Comparison of ENCODE assay signal across 8 mouse cellular contexts in genomic region chr15:27919540-27919939, GRCm38 (mm10).
A peak's percentile ranks its signal among the peaks of the same experiment; 100 is the strongest.
DNase-seq lines count a peak whose midpoint lies in the region; ATAC-seq and TF ChIP-seq lines count a peak whose summit lies in the region.

No protein-coding gene starts in this region.

- no peaks in the 10 kb centered on the region for H3K27me3 ChIP-seq in kidney, embryonic 14.5 days (ENCODE audit: control insufficient read depth, insufficient read depth, low read length)
- no peaks in the 10 kb centered on the region for H3K27me3 ChIP-seq in midbrain, embryonic 10.5 days (ENCODE audit: low read depth, poor library complexity, severe bottlenecking)
- no peaks in the 10 kb centered on the region for H3K27me3 ChIP-seq in stomach, embryonic 15.5 days (replicated peaks)

- ATAC-seq in frontal cortex, adult (ENCODE audit: low TSS enrichment), result peak; percentile 58
- ATAC-seq in granulocyte monocyte progenitor cell, adult 5-6 weeks (replicated peaks; ENCODE audit: poor library complexity, severe bottlenecking), result peak; percentile 73
- peak; percentile 59; the same call in 1 of the 2 replicates for ATAC-seq in kidney, embryonic 14.5 days (ENCODE audit: low FRiP score, low TSS enrichment)
- ATAC-seq in stomach, embryonic 15.5 days (ENCODE audit: insufficient read depth, low FRiP score, low read depth), result 0 out of 2 replicates have a peak, but pooled peaks have one; percentile 54

- in situ Hi-C loops in ES-E14 (cut with MboI; ENCODE audit: low sequenced_read_pairs in 2 of 2, unreplicated experiment in 2 of 2), result no loop called here

- no peak overlapping the region for H3K4me3 ChIP-seq in ES-E14 (ENCODE audit: insufficient read depth in 1 of 2, low read depth in 1 of 2, low read length in 2 of 2, poor library complexity in 1 of 2, severe bottlenecking in 1 of 2)
- H3K4me3 ChIP-seq in kidney, embryonic 14.5 days (ENCODE audit: low read length), result no peak overlapping the region
- H3K4me3 ChIP-seq in midbrain, embryonic 10.5 days, result no peak overlapping the region
- H3K4me3 ChIP-seq in stomach, embryonic 15.5 days (replicated peaks), result no peak overlapping the region

- no peak for DNase-seq in frontal cortex, postnatal 14 days (ENCODE audit: low spot score in 2 of 2)
- peak; percentile 40 for DNase-seq in ES-E14 (ENCODE audit: low read depth, low spot score)
- DNase-seq in cerebellum, postnatal 10 days, result peak; percentile 80 to 84
- peak; percentile 59 for DNase-seq in midbrain, embryonic 10.5 days (ENCODE audit: low spot score)

- 19% methylated on average over 5 of the region's 5 CpGs for WGBS in kidney, embryonic 14.5 days
- 22% methylated on average over 5 of the region's 5 CpGs for WGBS in midbrain, embryonic 10.5 days
- 22% methylated on average over 5 of the region's 5 CpGs for WGBS in stomach, embryonic 15.5 days

- H3K9ac ChIP-seq in ES-E14 (ENCODE audit: insufficient read depth, low read depth, low read length, poor library complexity, severe bottlenecking), result no peak overlapping the region
- H3K9ac ChIP-seq in kidney, embryonic 14.5 days (ENCODE audit: low read depth, low read length), result no peak overlapping the region
- H3K9ac ChIP-seq in stomach, embryonic 15.5 days, result no peak overlapping the region

- no peak overlapping the region for H3K4me2 ChIP-seq in kidney, embryonic 14.5 days (replicated peaks; ENCODE audit: low read depth, low read length)
- no peak overlapping the region for H3K4me2 ChIP-seq in stomach, embryonic 15.5 days

- H3K36me3 ChIP-seq in ES-E14 (ENCODE audit: control insufficient read depth, insufficient read depth, low read length, poor library complexity, severe bottlenecking), result no peaks in the 10 kb centered on the region
- no peaks in the 10 kb centered on the region for H3K36me3 ChIP-seq in kidney, embryonic 14.5 days (ENCODE audit: control insufficient read depth, insufficient read depth, low read length)
- H3K36me3 ChIP-seq in midbrain, embryonic 10.5 days, result peaks cover 9% of the 10 kb centered on the region; the same call in 1 of the 2 replicates
- H3K36me3 ChIP-seq in stomach, embryonic 15.5 days, result peaks cover 2% of the 10 kb centered on the region; the same call in 1 of the 2 replicates

- no peak overlapping the region for H3K27ac ChIP-seq in ES-E14 (ENCODE audit: insufficient read depth, low read depth, low read length, poor library complexity, severe bottlenecking)
- no peak overlapping the region for H3K27ac ChIP-seq in kidney, embryonic 14.5 days (ENCODE audit: low read depth, low read length)
- no peak overlapping the region for H3K27ac ChIP-seq in midbrain, embryonic 10.5 days (replicated peaks)
- H3K27ac ChIP-seq in stomach, embryonic 15.5 days, result no peak overlapping the region

- peaks cover 4 to 16% of the 10 kb centered on the region in 2 experiments; a peak in 2 of 4 replicates for H3K4me1 ChIP-seq in ES-E14 (ENCODE audit: control insufficient read depth in 2 of 2, insufficient read depth in 2 of 2, low read length in 2 of 2, poor library complexity in 1 of 2)
- peaks cover 14% of the 10 kb centered on the region for H3K4me1 ChIP-seq in kidney, embryonic 14.5 days (ENCODE audit: control insufficient read depth, insufficient read depth, low read length)
- peaks cover 45% of the 10 kb centered on the region for H3K4me1 ChIP-seq in midbrain, embryonic 10.5 days
- peaks cover 14% of the 10 kb centered on the region; the same call in 1 of the 2 replicates for H3K4me1 ChIP-seq in stomach, embryonic 15.5 days

- no peaks in the 10 kb centered on the region for H3K9me3 ChIP-seq in ES-E14 (ENCODE audit: control insufficient read depth, insufficient read depth, low read depth, low read length)
- no peaks in the 10 kb centered on the region for H3K9me3 ChIP-seq in kidney, embryonic 14.5 days (ENCODE audit: control insufficient read depth, low read length)
- H3K9me3 ChIP-seq in midbrain, embryonic 10.5 days (replicated peaks), result no peaks in the 10 kb centered on the region
- no peaks in the 10 kb centered on the region for H3K9me3 ChIP-seq in stomach, embryonic 15.5 days

TF ChIP-seq in ES-E14, 5 proteins besides CTCF, POLR2A, EP300 and RAD21:
- TF ChIP-seq MAFK (IDR thresholded peaks at IDR 0.05; ENCODE audit: insufficient read depth, low read depth, low read length), result peak; percentile 18; the same call in 1 of the 2 replicates
- no peak for TF ChIP-seq HCFC1 (IDR thresholded peaks at IDR 0.05; ENCODE audit: borderline replicate concordance, insufficient read depth, low read length)
- TF ChIP-seq CHD2 (IDR thresholded peaks at IDR 0.05; ENCODE audit: low read depth, low read length), result no peak
- peak; percentile 100 for TF ChIP-seq ZNF384 (IDR thresholded peaks at IDR 0.05; ENCODE audit: low read depth, low read length)
- TF ChIP-seq ZC3H11A (IDR thresholded peaks at IDR 0.05; ENCODE audit: borderline replicate concordance, low read depth, low read length), result peak; percentile 66; the same call in 1 of the 2 replicates

Comparison
In these comparisons a context has a peak if more than half of its experiments do, and no peak if none do; other contexts are left out.
1. DNase-seq: peak in ES-E14 (single experiment), cerebellum, postnatal 10 days (2 of 2) and midbrain, embryonic 10.5 days (single experiment); none in frontal cortex, postnatal 14 days (0 of 2).
2. Peak in every context shown above with its lines, with median percentiles within 50 percentile points of each other: ATAC-seq.